Mouse (Mus musculus): ENCODE measurements around the gene Usf1.

Gene Usf1

DNA sequence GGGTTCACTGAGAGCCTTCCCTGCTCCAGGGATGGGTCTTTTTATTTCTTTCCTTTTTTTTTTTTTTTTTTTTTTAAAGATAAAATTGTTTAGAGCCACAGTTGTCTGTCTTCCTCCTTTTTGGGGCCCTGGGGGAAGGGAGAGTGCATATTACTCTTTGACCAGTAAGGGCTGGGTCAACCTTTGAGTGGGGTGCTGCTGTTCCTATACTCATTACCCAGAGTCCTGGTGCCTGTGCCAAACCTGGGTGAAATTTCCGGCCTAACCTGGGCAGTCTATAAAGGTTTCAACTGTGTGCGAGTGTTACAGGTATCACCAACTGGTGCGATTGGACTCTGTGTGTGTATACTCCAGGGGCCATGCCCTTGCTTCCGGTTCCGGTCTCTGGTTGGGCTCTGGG, 7.5 kb downstream of the Usf1 start, which contains the start of gene Tstd1:
Tstd1 (plus strand) TSS at position 213 of the 400 bp plus-strand sequence.
- no peak for DNase-seq (ENCODE audit: low read depth, low spot score)

DNA sequence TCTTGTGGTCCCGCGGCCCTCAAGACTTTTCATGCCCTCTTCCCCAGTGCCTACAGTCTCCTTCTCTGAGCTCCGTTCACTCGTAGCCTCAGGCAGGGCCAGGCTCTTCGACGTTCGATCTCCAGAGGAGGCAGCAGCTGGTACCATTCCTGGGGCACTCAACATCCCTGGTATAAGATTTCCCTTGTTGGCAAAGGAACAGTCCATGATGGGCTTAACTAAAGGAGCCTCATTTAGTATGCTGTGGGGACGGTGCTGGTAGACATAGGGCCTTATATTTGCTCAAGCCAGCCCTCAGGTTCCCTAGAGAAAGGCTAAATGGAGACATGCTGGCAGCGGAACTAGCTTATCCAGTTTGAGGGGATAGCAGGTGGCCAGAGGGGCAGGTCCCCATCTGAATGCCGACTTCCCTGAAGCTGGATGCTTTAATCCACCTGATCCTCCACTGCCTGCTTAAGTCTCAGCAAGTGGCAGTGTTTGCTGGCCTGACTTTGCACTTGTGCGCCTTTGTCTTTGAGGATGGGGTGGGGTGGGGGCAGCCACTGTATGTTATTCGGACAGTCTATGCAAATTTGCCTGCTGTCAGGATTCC, 8.3 kb downstream of the Usf1 start:
- no peak for DNase-seq (ENCODE audit: low read depth, low spot score)

DNA sequence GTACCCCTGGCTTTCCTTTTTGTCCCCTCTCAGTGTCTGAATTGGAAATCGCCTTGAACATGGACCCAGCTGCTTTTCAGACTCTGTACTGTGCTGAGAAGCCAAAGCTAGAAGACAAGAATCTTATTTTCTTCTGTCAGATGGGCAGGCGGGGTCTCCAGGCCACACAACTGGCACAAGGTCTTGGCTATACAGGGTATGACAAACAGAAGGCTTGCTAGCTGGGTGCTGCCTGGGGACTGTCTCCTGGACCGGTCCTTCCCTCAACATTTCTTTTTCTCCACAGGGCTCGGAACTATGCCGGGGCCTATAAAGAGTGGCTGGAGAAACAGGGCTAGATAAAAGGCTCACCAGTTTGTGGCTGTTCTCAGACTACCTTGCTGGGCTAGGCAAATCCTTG, 8.8 kb downstream of the Usf1 start:
- DNase-seq (ENCODE audit: low read depth, low spot score) = no peak

DNA sequence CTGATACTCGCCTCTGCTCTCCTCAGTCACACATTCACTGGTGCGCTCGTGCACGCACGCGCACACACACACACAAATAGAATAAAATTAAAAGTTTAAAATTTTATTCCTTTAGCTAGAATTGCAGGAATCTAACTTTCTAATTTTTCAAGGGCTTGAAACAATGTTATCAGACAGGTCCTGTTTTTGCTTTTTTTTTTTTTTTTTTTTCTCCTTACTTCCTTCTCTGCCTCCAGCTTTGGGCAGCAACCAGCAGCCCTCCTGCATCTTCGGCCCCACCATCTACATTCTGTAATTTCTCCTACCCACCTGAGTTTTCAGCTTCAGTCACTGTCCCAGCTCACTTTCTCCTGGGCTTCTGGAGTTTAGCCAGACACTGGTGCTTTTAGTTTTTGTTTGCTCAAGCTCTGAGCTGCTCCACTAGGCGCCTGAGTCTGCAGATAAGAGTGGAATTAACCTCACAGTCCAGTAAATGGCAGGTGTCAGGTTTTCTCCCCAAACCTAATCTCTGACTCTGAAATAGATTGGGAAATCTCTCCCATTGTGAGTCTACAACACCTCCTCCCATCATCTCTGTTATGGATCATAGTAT, 11.5 kb downstream of the Usf1 start:
- no peak for DNase-seq (ENCODE audit: low read depth, low spot score)

DNA sequence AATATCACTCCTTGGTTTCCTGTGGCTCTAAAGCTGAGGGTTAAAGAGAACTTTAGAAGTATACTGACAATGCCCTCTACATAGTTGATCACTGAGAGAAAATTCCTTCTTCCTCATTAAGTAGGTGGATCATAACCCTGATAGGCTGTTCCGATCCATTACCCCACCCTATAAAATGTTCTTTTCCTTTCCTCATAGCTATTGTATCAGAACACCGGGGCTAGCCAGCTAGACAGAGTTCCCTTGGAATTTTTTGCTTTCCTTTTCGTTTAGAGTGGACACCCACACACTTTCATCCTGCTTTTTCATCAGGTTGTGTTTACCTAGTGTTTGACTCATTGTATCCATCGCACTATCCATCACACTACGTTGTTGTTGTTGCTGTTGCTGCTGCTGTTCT, 13.5 kb downstream of the Usf1 start:
- no peak for DNase-seq (ENCODE audit: low read depth, low spot score)

DNA sequence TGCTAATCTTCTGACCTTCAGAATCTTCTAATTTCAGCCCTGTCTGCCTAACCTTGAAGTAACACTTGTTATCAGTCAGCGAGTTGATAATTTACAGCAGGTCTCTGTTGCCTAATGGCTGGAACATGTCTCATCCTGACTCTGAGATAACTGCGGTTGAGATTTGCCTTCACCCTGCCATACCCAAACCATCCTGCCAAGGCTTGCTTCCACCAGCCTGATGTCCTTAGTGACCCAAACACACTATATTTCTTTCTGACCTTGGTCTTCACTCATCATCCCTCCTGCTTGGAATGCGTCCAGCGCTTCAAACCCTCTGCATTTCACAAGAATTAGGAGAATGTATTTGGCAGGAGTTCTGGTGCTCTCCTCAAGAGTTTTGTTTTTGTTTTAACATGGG, 14.0 kb downstream of the Usf1 start:
- DNase-seq (ENCODE audit: low read depth, low spot score) = no peak

DNA sequence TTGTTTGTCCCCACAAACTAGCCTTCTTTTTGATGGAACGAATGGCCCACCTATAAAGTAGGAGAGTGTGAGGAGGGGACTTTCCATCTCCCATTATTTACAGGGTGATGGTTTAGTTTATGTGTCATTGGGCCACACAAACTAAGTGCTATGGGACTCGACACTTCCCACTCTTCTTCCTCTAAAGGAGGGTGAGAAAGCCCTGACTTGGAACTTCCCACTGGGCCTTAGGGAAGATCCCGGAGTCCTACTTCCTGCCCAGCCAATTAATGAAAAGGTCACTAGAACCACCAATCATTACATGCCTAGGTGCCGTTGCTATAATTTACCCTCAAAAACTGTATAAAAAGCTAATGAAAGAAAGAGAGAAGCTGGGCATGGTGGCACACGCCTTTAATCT, 21.0 kb downstream of the Usf1 start:
- DNase-seq (ENCODE audit: low read depth, low spot score) = no peak

DNA sequence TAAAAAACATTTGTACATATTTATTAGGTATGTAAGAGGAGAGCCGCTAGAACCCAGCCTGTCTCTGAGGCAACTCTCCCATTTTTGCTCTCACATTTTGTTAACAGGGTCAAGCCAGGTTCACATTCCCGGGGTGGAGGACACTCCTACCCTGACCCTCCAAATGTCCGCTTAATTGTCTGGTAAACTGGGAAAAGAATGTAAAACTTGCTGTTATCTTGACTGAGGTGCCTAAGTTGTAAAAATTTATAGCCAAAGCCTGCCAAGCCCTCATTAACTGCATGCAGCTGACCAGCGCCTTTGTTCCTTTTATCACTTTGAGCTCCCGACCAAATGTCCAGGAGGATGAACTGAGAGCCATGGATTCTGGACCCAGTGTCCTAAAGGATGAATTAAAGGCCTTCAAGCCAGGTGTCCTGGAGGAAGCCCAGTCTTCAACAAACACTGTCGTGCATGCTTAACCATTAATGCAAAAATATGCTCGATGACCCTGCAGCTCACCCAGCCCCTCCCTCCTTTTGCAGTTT, 24.2 kb downstream of the Usf1 start:
- DNase-seq (ENCODE audit: low read depth, low spot score) = no peak

DNA sequence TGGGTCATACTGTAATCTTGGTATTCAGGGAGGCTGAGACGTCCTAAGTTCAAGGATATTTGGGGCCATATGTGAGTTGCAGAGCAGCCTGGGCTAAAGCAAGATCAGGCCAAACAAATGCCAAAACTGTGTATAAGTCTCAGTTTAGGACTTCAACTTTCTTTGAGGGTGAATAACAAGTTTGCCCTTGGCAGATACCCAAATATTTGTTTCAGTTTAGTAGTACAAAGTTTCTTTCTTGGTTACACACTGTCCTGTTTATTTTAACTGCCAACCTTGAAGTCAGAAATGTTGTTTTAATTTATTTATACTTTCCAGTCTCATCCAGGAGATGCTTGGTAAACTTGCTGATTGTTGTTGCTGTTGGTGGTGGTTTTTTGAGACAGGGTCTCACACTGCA, 24.9 kb downstream of the Usf1 start:
- no peak for DNase-seq (ENCODE audit: low read depth, low spot score)

DNA sequence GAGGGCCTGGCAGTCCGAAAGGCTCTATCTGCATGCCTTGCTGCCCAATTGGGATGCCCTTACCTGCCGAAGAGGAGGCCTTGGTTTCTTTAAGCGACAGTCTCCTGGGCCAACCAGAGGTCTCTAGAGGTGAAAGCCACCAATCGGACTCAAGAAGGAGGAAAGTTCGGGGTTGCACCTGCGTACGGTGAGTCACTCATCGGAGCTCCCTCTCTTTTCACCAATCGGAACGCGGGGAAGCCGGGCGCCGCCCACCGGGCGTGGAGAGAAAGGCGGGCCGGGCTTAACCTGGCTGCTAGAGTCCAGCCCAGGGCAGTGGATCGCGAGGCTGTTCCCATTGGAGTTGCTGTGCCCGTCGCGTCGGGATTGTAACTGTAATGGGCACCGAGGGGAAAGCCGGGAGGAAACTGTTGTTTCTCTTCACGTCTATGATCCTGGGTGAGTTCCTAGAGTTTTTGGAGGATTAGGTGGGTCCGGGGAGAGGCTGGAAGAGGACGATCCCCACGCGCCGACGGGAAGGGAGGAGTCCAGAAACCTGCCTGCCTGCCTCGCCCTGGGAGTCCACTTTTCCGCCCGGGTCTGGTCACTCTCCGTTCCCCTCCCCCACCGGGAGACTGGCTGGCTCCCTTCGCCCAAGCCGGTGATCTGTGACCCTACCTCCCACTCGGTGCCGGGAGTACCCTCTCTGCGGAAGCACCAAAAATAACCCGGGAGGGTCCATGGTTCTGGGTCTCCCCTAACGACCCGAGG, 26.3 kb downstream of the Usf1 start, which contains the start of gene F11r:
F11r (plus strand) TSS at position 272 of the 750 bp plus-strand sequence.
- DNase-seq (ENCODE audit: low read depth, low spot score) = no peak

DNA sequence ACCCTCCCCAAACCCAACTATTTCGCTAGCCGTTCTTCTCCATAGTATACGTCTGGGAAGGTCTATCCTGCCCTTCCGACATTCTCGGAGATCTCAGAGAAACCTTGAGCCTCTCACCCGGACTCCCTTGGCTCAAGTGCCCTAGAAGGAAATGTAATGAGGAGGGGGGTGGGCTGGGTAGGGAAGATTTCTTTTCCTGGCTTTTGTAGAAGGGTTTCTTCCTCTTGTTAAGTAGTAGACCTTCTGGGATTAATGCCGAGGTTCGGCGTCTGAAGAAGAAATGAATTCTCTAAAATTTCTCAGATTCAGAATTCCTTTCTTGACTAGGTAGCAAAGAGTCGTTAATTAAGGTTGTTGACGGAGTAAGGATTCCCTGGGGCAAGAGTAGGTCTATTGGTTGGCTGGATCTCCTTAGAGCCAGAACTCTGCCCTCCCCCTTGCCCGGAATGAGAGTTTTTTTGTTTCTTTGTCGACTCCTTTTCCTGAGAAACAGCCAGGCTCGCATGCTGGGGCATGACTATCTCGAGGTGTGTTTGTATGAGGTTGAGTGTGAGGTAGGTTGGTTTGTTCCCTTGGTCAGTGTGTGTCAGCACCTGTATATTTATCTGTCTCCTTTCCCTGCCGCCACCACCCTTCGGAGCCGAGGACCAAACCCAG, 27.0 kb downstream of the Usf1 start:
- DNase-seq (ENCODE audit: low read depth, low spot score) = no peak

DNA sequence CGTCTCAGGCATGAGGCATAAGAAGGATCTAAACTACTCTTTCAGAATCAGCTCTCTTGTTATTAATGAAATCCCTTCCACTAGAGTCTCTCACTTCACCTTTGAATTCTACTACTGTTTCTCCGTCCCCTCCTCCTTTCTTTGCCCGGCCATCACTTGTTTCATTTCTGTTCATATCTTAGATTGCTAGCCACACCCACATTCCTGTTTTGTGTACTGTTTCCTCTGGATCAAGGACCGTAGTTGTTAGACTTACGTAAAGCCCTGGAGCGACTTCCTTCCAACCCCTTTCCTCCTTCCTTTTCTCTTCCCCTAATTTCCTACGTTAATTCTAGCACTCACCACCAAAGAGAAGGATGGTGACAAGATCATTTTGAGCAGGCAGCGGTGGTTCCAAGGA, 28.0 kb downstream of the Usf1 start:
- DNase-seq (ENCODE audit: low read depth, low spot score) = no peak

DNA sequence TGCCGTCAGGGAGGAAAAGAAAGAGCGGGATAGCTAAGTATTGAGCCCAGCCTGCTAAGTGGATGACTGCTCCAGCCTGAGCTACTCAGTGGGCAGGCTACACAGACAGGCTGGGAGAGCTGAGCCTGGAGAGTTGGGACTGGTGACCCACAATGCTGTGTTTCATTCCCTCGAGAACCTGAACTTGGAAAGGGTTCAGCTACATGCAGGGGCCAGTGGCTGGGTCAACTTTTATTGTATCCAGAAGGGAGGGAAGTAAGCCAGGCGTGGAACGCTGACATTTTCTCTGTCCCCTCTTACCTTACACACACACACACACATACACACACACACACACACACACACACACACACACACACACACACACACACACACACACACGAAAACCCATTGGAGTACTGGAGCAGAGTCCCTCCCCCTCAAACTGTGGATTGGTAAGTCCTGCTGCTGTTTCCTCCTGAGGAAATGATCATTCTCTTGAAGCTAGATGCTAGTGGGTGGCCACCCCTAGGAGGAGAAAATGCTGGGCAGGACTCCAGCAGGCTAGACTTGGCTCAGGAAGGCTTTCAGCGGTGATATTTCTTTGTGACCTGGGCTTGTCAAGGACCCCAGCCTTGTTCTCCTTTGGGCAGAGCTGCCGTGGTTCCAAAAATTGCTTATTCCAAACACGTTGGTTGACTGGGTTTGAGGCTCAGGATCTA, 29.1 kb downstream of the Usf1 start:
- no peak for DNase-seq (ENCODE audit: low read depth, low spot score)

DNA sequence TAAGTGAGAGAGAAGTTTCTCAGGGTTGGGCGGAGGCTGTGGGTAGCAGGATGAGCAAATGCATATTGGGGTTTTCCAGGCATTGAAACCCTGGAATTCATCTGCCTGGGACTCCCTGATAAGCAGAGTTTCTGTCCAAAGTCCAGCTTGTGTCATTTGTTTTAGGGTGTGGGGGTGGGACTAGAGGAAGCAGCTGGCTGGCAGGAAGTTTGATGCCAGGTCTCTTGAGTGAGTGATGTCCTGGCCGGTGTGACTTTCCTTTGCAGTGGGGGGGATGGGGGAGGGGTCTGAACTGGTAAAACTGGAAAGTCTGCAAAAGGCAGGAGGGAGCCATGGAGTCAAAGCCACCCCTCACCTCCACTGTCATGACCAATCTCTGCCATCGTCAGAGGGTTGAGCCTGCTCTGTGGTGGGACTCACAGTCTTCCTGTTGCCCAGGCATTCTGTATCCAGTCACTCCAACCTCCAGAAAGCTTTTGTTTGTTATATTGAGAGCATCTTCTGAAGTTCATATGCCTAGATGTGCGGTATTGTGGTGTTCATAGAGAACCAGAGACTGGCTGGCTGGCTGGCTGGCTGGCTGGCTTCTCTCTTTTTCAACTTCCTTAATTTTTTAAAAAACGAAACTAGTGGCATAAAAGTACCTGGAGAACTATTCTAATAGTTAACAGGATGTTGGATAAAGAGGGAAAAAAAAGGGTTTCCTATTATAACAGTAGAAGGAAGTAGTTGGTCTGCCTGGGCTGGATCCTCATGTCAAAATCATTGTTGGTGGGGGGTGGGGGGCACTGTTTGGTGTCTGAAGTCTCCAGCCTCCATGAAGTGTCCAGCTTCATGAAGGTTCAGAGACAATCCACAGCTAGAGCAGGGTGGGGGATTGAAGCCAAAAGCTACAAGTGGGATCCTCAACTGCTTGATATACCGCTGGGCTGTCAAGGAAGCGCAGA, 30.6 kb downstream of the Usf1 start:
- no peak for DNase-seq (ENCODE audit: low read depth, low spot score)

DNA sequence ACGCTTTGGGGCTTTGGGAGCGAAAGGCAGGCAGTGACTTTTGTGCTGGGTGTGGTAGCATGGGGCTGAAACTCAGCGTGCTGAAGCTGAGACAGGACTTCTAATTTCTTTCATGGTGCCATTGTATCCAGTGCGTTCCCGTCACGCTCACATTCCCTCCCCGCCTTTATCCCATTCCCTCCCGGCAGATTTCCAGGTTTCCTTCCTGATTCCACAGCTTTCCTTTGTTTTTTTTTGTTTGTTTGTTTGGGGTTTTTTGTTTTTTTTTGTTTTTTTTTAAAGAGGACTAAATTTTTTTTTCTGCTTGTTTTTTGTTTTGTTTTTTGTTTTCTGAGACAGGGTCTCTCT, 31.3 kb downstream of the Usf1 start:
- DNase-seq (ENCODE audit: low read depth, low spot score) = no peak

DNA sequence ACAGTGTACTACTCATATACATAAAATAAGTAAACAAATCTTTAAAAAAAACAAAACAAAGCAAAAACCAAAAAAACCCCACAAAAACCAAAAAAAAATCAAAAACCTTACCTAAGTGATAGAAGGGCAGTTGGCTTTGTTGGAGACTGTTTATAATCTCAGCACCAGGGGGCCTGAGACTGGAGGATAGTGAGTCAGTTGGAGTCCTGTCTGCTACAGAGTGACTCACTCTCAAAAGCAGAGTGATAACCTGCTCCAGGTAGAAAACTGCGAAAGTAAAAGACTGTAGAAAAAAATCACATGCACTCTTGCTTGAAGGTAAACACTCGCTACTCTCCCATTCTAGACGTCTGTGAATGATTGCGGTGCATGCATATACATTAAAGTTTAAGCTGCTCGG, 33.9 kb downstream of the Usf1 start:
- DNase-seq (ENCODE audit: low read depth, low spot score) = no peak

DNA sequence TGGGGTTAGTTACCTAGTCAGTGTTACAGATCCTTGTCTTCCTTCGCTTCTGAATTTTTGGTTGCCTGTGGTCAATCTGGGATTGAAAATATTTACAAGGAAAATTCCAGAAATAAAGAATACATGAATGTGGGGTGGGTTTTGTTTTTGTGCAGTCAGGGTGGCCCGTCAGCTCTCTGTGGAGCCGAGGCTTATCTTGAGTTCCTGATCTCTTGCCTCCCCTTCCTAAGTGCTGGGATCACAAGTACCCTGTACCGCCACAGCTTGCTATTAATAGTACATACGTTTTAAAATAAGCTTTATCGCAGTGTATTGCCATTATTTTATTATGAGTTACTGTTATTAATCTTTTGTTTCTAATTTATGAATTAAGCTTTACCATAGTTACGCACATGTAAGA, 35.7 kb downstream of the Usf1 start:
- no peak for DNase-seq (ENCODE audit: low read depth, low spot score)

DNA sequence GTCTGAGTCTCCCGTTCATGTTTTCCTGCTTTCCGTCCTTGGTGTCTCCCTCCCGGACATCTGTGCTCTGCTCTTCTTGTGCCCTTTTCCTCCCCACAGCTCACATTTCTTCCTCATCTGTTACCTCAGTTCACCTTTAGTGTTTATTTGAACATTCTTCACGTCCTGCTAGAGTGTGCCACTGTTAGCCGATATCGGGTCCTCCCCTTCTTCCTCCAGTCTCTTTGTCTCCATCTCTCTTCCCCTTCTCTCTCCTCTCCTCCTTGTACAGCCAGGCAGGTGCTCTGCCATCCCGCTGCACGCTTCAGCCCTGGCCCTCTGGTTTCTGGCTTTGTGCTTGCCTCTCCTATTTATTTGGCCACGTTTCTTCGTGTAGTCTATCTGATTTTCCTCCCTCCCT, 36.6 kb downstream of the Usf1 start:
- no peak for DNase-seq (ENCODE audit: low read depth, low spot score)

DNA sequence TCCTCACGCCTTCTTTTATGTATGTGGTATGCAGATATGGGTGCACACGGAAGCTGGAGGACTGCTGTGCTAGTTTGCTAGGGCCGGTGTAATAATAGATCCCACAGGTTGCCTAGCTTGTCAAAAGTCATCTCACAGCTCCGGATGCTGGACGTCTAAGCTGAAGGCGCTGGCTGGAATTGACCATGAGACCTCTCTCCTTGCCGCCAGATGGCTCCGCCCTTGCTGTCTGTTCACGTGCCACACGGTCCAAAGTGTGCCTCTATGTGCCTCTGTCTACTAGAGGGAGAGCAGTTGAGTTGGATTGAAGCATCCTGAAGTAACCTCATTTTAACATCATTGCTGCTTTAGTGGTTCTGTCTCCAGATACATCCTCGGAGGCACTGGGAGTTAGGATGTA, 38.9 kb downstream of the Usf1 start:
- no peak for DNase-seq (ENCODE audit: low read depth, low spot score)

DNA sequence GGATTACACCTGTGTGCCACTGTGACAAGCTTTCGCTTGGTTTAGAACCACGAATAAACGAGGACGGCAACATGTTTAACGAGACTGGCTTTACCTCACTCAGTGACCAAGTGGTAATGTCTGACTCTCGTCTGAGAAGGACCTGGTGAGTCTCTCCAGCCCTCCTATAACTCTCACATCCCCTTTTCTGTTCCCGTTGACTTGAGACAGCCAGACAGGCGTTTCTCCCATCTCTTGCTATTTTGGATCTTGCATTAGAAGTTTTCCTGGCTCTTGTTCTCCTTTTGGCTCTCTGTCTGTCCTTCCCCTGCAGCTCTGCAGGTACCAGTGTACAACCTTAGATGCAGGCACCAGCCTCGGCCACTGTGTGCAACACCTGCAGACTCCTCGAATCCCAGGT, 39.9 kb downstream of the Usf1 start:
- DNase-seq (ENCODE audit: low read depth, low spot score) = no peak

DNA sequence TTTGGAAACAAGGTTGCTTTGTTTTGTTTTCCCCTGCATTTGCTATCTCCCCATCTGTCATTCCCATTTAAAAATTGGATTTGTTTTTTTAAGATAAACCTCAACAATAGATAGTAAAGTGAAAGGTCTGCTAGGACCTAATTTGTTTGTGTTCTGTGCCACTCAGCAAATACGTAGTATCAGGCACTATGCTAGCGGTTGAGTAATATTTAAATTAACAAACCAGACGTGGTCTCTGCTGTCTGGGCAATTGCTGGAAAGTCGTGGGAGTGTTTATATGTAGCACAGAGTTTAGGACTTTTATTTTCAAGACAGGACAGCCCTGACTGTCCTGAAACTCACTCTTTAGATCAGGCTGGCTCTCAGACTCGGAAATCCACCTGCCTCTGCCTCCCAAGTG, 41.4 kb downstream of the Usf1 start:
- no peak for DNase-seq (ENCODE audit: low read depth, low spot score)

Data from retina, adult 2 months (tissue).